ENCODE assay signal across 13 mouse cellular contexts in the genomic region with DNA sequence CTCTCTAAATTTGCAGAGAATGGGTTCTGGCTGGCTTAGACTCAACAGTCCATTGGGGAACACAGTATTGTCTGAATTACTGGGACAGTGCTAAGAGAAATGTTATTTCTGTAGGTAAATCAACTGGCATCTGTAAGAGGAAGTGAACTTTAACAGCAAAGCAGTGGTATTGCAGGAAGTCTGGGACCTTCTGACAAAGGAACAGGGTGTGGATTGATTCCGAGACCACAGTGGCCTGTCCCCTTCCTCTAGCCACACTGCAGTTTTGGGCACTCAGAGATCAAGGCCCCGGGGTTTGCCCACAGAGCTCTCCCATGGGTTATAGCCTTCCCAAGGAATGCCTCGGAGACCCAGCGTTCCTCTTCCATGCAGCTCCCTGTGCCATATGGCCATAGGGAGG.
"Had no signal": no experiment of that assay in that cellular context is flagged by ENCODE, and none has a peak within 500 bp of the region (broad histone marks: within the 10 kb centered on the region; RNA-seq: fewer than 3 reads in every experiment).

No protein-coding gene starts in this region.

- DNase-seq: liver, postnatal 0 days; lung, adult 2 months; lung, postnatal 14 days; lung, postnatal 36 days; right cerebral cortex, postnatal 25 days; right cerebral cortex, postnatal 4 days; spleen, adult 18-20 months; thymus, adult 18-20 months; thymus, postnatal 14 days; thymus, postnatal 4 days had no signal

- ATAC-seq: liver, postnatal 0 days; lung, postnatal 0 days; midbrain, embryonic 13.5 days; midbrain, embryonic 15.5 days had no signal
